Mouse (Mus musculus): ENCODE results near the gene Hist2h3c2. TPM values are rescaled to one million over a fixed set of nuclear protein-coding genes. Genes with fewer than 3 reads are reported as not detected.

The Hist2h3c2 gene
- polyA plus RNA-seq, 1 experiment from 2014 or later = 6.4 TPM

GRCm38 (mm10) chr3:96230910-96231757 lies 7.8 kb downstream of the Hist2h3c2 start:
- Histone ChIP-seq H3K36me3 (ENCODE audit: control insufficient read depth, insufficient read depth, low read length) (no peaks in the 10 kb centered on the region), H3K4me2 (ENCODE audit: low read length) (no peak overlapping the region), H3K27me3 (ENCODE audit: control insufficient read depth, insufficient read depth, low read length) (no peaks in the 10 kb centered on the region), H3K4me3 (ENCODE audit: control insufficient read depth in 1 of 2, insufficient read depth in 1 of 2, low read depth in 1 of 2, low read length in 2 of 2) (no peak overlapping the region), H3K9me3 (ENCODE audit: control insufficient read depth, low read length) (no peaks in the 10 kb centered on the region), H3K27ac (replicated peaks in 1 of 2; ENCODE audit: control insufficient read depth in 1 of 2, insufficient read depth in 1 of 2, low read depth in 2 of 2, low read length in 2 of 2) (no peak overlapping the region), H3K4me1 (ENCODE audit: control insufficient read depth in 2 of 2, insufficient read depth in 2 of 2, low read length in 2 of 2) (no peaks in the 10 kb centered on the region), H3K9ac (ENCODE audit: low read length) (no peak overlapping the region)
- 66% methylated on average over 4 of the region's 4 CpGs for whole genome bisulfite sequencing
- no peak for ATAC-seq (ENCODE audit: insufficient number of reproducible peaks, insufficient read depth, low FRiP score, low read depth)

GRCm38 (mm10) chr3:96230404-96230803 lies 8.5 kb downstream of the Hist2h3c2 start:
- ATAC-seq (ENCODE audit: insufficient number of reproducible peaks, insufficient read depth, low FRiP score, low read depth) = no peak
- no peaks in the 10 kb centered on the region for H3K9me3 ChIP-seq (ENCODE audit: control insufficient read depth, low read length)
- H3K4me1 ChIP-seq (ENCODE audit: control insufficient read depth in 2 of 2, insufficient read depth in 2 of 2, low read length in 2 of 2) = 0 out of 4 replicates have a peak, but pooled peaks cover 0 to 2% of the 10 kb centered on the region in 2 experiments
- no peak overlapping the region for H3K9ac ChIP-seq (ENCODE audit: low read length)
- no peaks in the 10 kb centered on the region for H3K36me3 ChIP-seq (ENCODE audit: control insufficient read depth, insufficient read depth, low read length)
- H3K4me2 ChIP-seq (ENCODE audit: low read length) = no peak overlapping the region
- H3K27ac ChIP-seq (replicated peaks in 1 of 2; ENCODE audit: control insufficient read depth in 1 of 2, insufficient read depth in 1 of 2, low read depth in 2 of 2, low read length in 2 of 2) = no peak overlapping the region
- 61% methylated on average over 2 of the region's 2 CpGs for WGBS
- no peaks in the 10 kb centered on the region for H3K27me3 ChIP-seq (ENCODE audit: control insufficient read depth, insufficient read depth, low read length)
- no peak overlapping the region for H3K4me3 ChIP-seq (ENCODE audit: control insufficient read depth in 1 of 2, insufficient read depth in 1 of 2, low read depth in 1 of 2, low read length in 2 of 2)

GRCm38 (mm10) chr3:96228828-96229227 lies 10.1 kb downstream of the Hist2h3c2 start:
- WGBS = 52% methylated on average over 2 of the region's 2 CpGs
- Histone ChIP-seq H3K36me3 (ENCODE audit: control insufficient read depth, insufficient read depth, low read length) (no peaks in the 10 kb centered on the region), H3K27ac (replicated peaks in 1 of 2; ENCODE audit: control insufficient read depth in 1 of 2, insufficient read depth in 1 of 2, low read depth in 2 of 2, low read length in 2 of 2) (no peak overlapping the region), H3K4me3 (ENCODE audit: control insufficient read depth in 1 of 2, insufficient read depth in 1 of 2, low read depth in 1 of 2, low read length in 2 of 2) (no peak overlapping the region), H3K4me2 (ENCODE audit: low read length) (no peak overlapping the region), H3K4me1 (ENCODE audit: control insufficient read depth in 2 of 2, insufficient read depth in 2 of 2, low read length in 2 of 2) (0 out of 4 replicates have a peak, but pooled peaks cover 0 to 2% of the 10 kb centered on the region in 2 experiments), H3K9ac (ENCODE audit: low read length) (no peak overlapping the region), H3K27me3 (ENCODE audit: control insufficient read depth, insufficient read depth, low read length) (no peaks in the 10 kb centered on the region), H3K9me3 (ENCODE audit: control insufficient read depth, low read length) (no peaks in the 10 kb centered on the region)
- no peak for ATAC-seq (ENCODE audit: insufficient number of reproducible peaks, insufficient read depth, low FRiP score, low read depth)

- H3K4me3 ChIP-seq (ENCODE audit: control insufficient read depth in 1 of 2, insufficient read depth in 1 of 2, low read depth in 1 of 2, low read length in 2 of 2) = no peak overlapping the region
- no peak overlapping the region for H3K4me2 ChIP-seq (ENCODE audit: low read length)
- H3K27me3 ChIP-seq (ENCODE audit: control insufficient read depth, insufficient read depth, low read length) = no peaks in the 10 kb centered on the region
- no peak for ATAC-seq (ENCODE audit: insufficient number of reproducible peaks, insufficient read depth, low FRiP score, low read depth)
- H3K36me3 ChIP-seq (ENCODE audit: control insufficient read depth, insufficient read depth, low read length) = no peaks in the 10 kb centered on the region
- 65% methylated on average over 8 of the region's 8 CpGs for WGBS
- H3K27ac ChIP-seq (replicated peaks in 1 of 2; ENCODE audit: control insufficient read depth in 1 of 2, insufficient read depth in 1 of 2, low read depth in 2 of 2, low read length in 2 of 2) = no peak overlapping the region
- peaks cover 4 to 17% of the 10 kb centered on the region in 2 experiments for H3K4me1 ChIP-seq (ENCODE audit: control insufficient read depth in 2 of 2, insufficient read depth in 2 of 2, low read length in 2 of 2)
- no peak overlapping the region for H3K9ac ChIP-seq (ENCODE audit: low read length)
- no peaks in the 10 kb centered on the region for H3K9me3 ChIP-seq (ENCODE audit: control insufficient read depth, low read length)
These were observed 12.0 kb downstream of the Hist2h3c2 start for GRCm38 (mm10) chr3:96226695-96227648.

GRCm38 (mm10) chr3:96225421-96225820 lies 13.5 kb downstream of the Hist2h3c2 start:
- Histone ChIP-seq H3K27me3 (ENCODE audit: control insufficient read depth, insufficient read depth, low read length) (no peaks in the 10 kb centered on the region), H3K9me3 (ENCODE audit: control insufficient read depth, low read length) (no peaks in the 10 kb centered on the region), H3K4me2 (ENCODE audit: low read length) (no peak overlapping the region), H3K4me1 (ENCODE audit: control insufficient read depth in 2 of 2, insufficient read depth in 2 of 2, low read length in 2 of 2) (peaks cover 9 to 24% of the 10 kb centered on the region in 2 experiments), H3K4me3 (ENCODE audit: control insufficient read depth in 1 of 2, insufficient read depth in 1 of 2, low read depth in 1 of 2, low read length in 2 of 2) (no peak overlapping the region), H3K27ac (replicated peaks in 1 of 2; ENCODE audit: control insufficient read depth in 1 of 2, insufficient read depth in 1 of 2, low read depth in 2 of 2, low read length in 2 of 2) (no peak overlapping the region), H3K9ac (ENCODE audit: low read length) (peak overlapping the region; percentile 41; the same call in 1 of the 2 replicates), H3K36me3 (ENCODE audit: control insufficient read depth, insufficient read depth, low read length) (no peaks in the 10 kb centered on the region)
- 24% methylated on average over 2 of the region's 2 CpGs for WGBS
- no peak for ATAC-seq (ENCODE audit: insufficient number of reproducible peaks, insufficient read depth, low FRiP score, low read depth)

GRCm38 (mm10) chr3:96222774-96223173 lies 16.2 kb downstream of the Hist2h3c2 start:
- Histone ChIP-seq H3K4me1 (ENCODE audit: control insufficient read depth in 2 of 2, insufficient read depth in 2 of 2, low read length in 2 of 2) (peaks cover 9 to 30% of the 10 kb centered on the region in 2 experiments), H3K4me2 (ENCODE audit: low read length) (peak overlapping the region; percentile 76), H3K36me3 (ENCODE audit: control insufficient read depth, insufficient read depth, low read length) (no peaks in the 10 kb centered on the region), H3K27me3 (ENCODE audit: control insufficient read depth, insufficient read depth, low read length) (no peaks in the 10 kb centered on the region), H3K9ac (ENCODE audit: low read length) (no peak overlapping the region), H3K27ac (replicated peaks in 1 of 2; ENCODE audit: control insufficient read depth in 1 of 2, insufficient read depth in 1 of 2, low read depth in 2 of 2, low read length in 2 of 2) (no peak overlapping the region), H3K9me3 (ENCODE audit: control insufficient read depth, low read length) (no peaks in the 10 kb centered on the region), H3K4me3 (ENCODE audit: control insufficient read depth in 1 of 2, insufficient read depth in 1 of 2, low read depth in 1 of 2, low read length in 2 of 2) (no peak overlapping the region)
- no peak for ATAC-seq (ENCODE audit: insufficient number of reproducible peaks, insufficient read depth, low FRiP score, low read depth)
- WGBS = 92% methylated on average over 4 of the region's 4 CpGs

GRCm38 (mm10) chr3:96221640-96222038 lies 17.3 kb downstream of the Hist2h3c2 start:
- WGBS = 33% methylated on average over 9 of the region's 9 CpGs
- H3K9me3 ChIP-seq (ENCODE audit: control insufficient read depth, low read length) = no peaks in the 10 kb centered on the region
- ATAC-seq (ENCODE audit: insufficient number of reproducible peaks, insufficient read depth, low FRiP score, low read depth) = no peak
- H3K27ac ChIP-seq (replicated peaks in 1 of 2; ENCODE audit: control insufficient read depth in 1 of 2, insufficient read depth in 1 of 2, low read depth in 2 of 2, low read length in 2 of 2) = peak overlapping the region; percentile 95 to 100
- peak overlapping the region; percentile 76 for H3K4me2 ChIP-seq (ENCODE audit: low read length)
- H3K4me3 ChIP-seq (ENCODE audit: control insufficient read depth in 1 of 2, insufficient read depth in 1 of 2, low read depth in 1 of 2, low read length in 2 of 2) = peak overlapping the region; percentile 60 to 72
- H3K36me3 ChIP-seq (ENCODE audit: control insufficient read depth, insufficient read depth, low read length) = no peaks in the 10 kb centered on the region
- peak overlapping the region; percentile 93 for H3K9ac ChIP-seq (ENCODE audit: low read length)
- no peaks in the 10 kb centered on the region for H3K27me3 ChIP-seq (ENCODE audit: control insufficient read depth, insufficient read depth, low read length)
- peaks cover 9 to 30% of the 10 kb centered on the region in 2 experiments for H3K4me1 ChIP-seq (ENCODE audit: control insufficient read depth in 2 of 2, insufficient read depth in 2 of 2, low read length in 2 of 2)
